Mouse (Mus musculus) heart, embryonic 11.5 days (tissue): Measurements from ENCODE around the gene Olfr613. TPM values are rescaled to one million over a fixed set of nuclear protein-coding genes. Genes with fewer than 3 reads are reported as not detected.

Source experiments
- microRNA-seq: library from miRNA; unstranded; fragments of <30 nt; microRNA quantifications from one replicate; pipeline ENCODE4, GENCODE M21; 2016; ENCODE audit warnings: borderline number of aligned reads
- polyA plus RNA-seq: library from polyadenylated mRNA; unstranded; fragments of >200 nt; fragmentation: Nextera tagmentation; extraction: Ambion mirVana; gene quantifications from 2 replicates; pipeline ENCODE4 v1.2.1, GENCODE M21; 2014

Gene Olfr613
- polyA plus RNA-seq, 1 experiment from 2014 or later, result not detected

Small RNAs within 50 kb of the gene (microRNA-seq; reads per million reads assigned to microRNA genes)
- not detected for gene Gm26506

Other genes starting within 250 kb of the Olfr613 start
- not detected in 2 replicates for gene Olfr596, start 242.4 kb upstream of the Olfr613 start, polyA plus RNA-seq
- not detected in 2 replicates for gene Olfr597, start 231.8 kb upstream of the Olfr613 start, polyA plus RNA-seq
- gene Olfr598, start 224.5 kb upstream of the Olfr613 start, polyA plus RNA-seq, result not detected in 2 replicates
- gene Olfr599, start 212.2 kb upstream of the Olfr613 start, polyA plus RNA-seq, result not detected in 2 replicates
- gene Olfr600, start 198.4 kb upstream of the Olfr613 start, polyA plus RNA-seq, result not detected in 2 replicates
- gene Olfr601, start 185.4 kb upstream of the Olfr613 start, polyA plus RNA-seq, result not detected in 2 replicates
- not detected in 2 replicates for gene Olfr603, start 161.9 kb upstream of the Olfr613 start, polyA plus RNA-seq
- gene Usp17lc, start 133.0 kb upstream of the Olfr613 start, polyA plus RNA-seq, result not detected in 2 replicates
- not detected in 2 replicates for gene Olfr605, start 102.6 kb upstream of the Olfr613 start, polyA plus RNA-seq
- gene Olfr606, start 99.0 kb upstream of the Olfr613 start, polyA plus RNA-seq, result not detected in 2 replicates
- not detected in 2 replicates for gene Olfr607, start 83.9 kb upstream of the Olfr613 start, polyA plus RNA-seq
- gene Olfr608, start 78.2 kb upstream of the Olfr613 start, polyA plus RNA-seq, result not detected in 2 replicates
- not detected in 2 replicates for gene Olfr609, start 50.0 kb upstream of the Olfr613 start, polyA plus RNA-seq
- gene Olfr610, start 36.0 kb upstream of the Olfr613 start, polyA plus RNA-seq, result not detected in 2 replicates
- not detected in 2 replicates for gene Olfr611, start 27.2 kb upstream of the Olfr613 start, polyA plus RNA-seq
- gene Olfr612, start 5.4 kb upstream of the Olfr613 start, polyA plus RNA-seq, result not detected in 2 replicates
- not detected in 2 replicates for gene Olfr615, start 8.0 kb downstream of the Olfr613 start, polyA plus RNA-seq
- not detected in 2 replicates for gene Olfr616, start 21.1 kb downstream of the Olfr613 start, polyA plus RNA-seq
- not detected in 2 replicates for gene Olfr617, start 25.0 kb downstream of the Olfr613 start, polyA plus RNA-seq
- gene Olfr618, start 42.0 kb downstream of the Olfr613 start, polyA plus RNA-seq, result not detected in 2 replicates
- gene Olfr619, start 52.5 kb downstream of the Olfr613 start, polyA plus RNA-seq, result not detected in 2 replicates
- not detected in 2 replicates for gene Olfr620, start 64.5 kb downstream of the Olfr613 start, polyA plus RNA-seq
- not detected in 2 replicates for gene Olfr622, start 94.6 kb downstream of the Olfr613 start, polyA plus RNA-seq
- gene Olfr623, start 115.6 kb downstream of the Olfr613 start, polyA plus RNA-seq, result not detected in 2 replicates
- gene Olfr624, start 123.1 kb downstream of the Olfr613 start, polyA plus RNA-seq, result 0.03 TPM in 1 of 2 replicates, not detected in the other
- gene Olfr625-ps1, start 134.6 kb downstream of the Olfr613 start, polyA plus RNA-seq, result not detected in 2 replicates
- gene Olfr243, start 166.6 kb downstream of the Olfr613 start, polyA plus RNA-seq, result not detected in 2 replicates
- gene Olfr628, start 182.3 kb downstream of the Olfr613 start, polyA plus RNA-seq, result not detected in 2 replicates
- not detected in 2 replicates for gene Olfr629, start 196.9 kb downstream of the Olfr613 start, polyA plus RNA-seq
- gene Olfr630, start 209.3 kb downstream of the Olfr613 start, polyA plus RNA-seq, result 0.07 TPM in 1 of 2 replicates, not detected in the other
- not detected in 2 replicates for gene Olfr69, start 223.5 kb downstream of the Olfr613 start, polyA plus RNA-seq
- not detected in 2 replicates for gene Olfr68, start 231.6 kb downstream of the Olfr613 start, polyA plus RNA-seq
- gene Olfr67, start 243.7 kb downstream of the Olfr613 start, polyA plus RNA-seq, result 0.08 TPM in 1 of 2 replicates, not detected in the other